Mouse (Mus musculus) lung, embryonic 15.5 days (tissue): Measurements from ENCODE around the gene Panx3. TPM values are rescaled to one million over a fixed set of nuclear protein-coding genes. Genes with fewer than 3 reads are reported as not detected.

Source experiments
- ATAC-seq: fragments of 200-750 bp; cut with Nextera tagmentation; 2 replicates; pipeline ENCODE4 v1.8.0; 2017; ENCODE audit warnings: moderate number of reproducible peaks, borderline replicate concordance; ENCODE audit not compliant: low FRiP score, low TSS enrichment; ENCODE audit errors: extremely low read depth
- H3K27ac ChIP-seq: fragments of 300-500 bp; sonication (generic); 2 replicates; pipeline ENCODE4 v1.5.1; 2015; ENCODE audit warnings: moderate library complexity, mild to moderate bottlenecking, inconsistent platforms
- H3K27me3 ChIP-seq: fragments of 300-500 bp; sonication (generic); 2 replicates; pipeline ENCODE4 v1.6.1; 2015; ENCODE audit warnings: inconsistent platforms
- H3K36me3 ChIP-seq: fragments of 300-500 bp; sonication (generic); 2 replicates; pipeline ENCODE4 v1.6.1; 2015; ENCODE audit warnings: inconsistent platforms
- H3K4me1 ChIP-seq: fragments of 300-500 bp; sonication (generic); 2 replicates; pipeline ENCODE4 v1.6.1; 2015; ENCODE audit warnings: inconsistent platforms
- H3K4me2 ChIP-seq: fragments of 300-500 bp; sonication (generic); 2 replicates; pipeline ENCODE4 v1.6.1; 2015; ENCODE audit warnings: inconsistent platforms, mild to moderate bottlenecking, moderate library complexity
- H3K4me3 ChIP-seq: fragments of 300-500 bp; sonication (generic); 2 replicates; pipeline ENCODE4 v1.5.1; 2015; ENCODE audit warnings: mild to moderate bottlenecking, inconsistent platforms
- H3K9ac ChIP-seq: fragments of 300-500 bp; sonication (generic); 2 replicates; pipeline ENCODE4 v1.6.1; 2015; ENCODE audit warnings: inconsistent platforms
- H3K9me3 ChIP-seq: fragments of 300-500 bp; sonication (generic); 2 replicates; pipeline ENCODE4 v1.6.1; 2016; ENCODE audit warnings: inconsistent platforms
- WGBS: fragments of 180-500 bp; shearing (Covaris S2); methylation state at CpG from one replicate; pipeline ENCODE4 v1.1.7; 2015; 5-methylcytosine and 5-hydroxymethylcytosine counted together
- polyA plus RNA-seq: library from polyadenylated mRNA; unstranded; fragments of >200 nt; fragmentation: Nextera tagmentation; extraction: Ambion mirVana; gene quantifications from 2 replicates; pipeline ENCODE4 v1.2.1, GENCODE M21; 2015

The Panx3 gene
- 0.07 TPM in 1 of 2 replicates, not detected in the other for polyA plus RNA-seq

DNA sequence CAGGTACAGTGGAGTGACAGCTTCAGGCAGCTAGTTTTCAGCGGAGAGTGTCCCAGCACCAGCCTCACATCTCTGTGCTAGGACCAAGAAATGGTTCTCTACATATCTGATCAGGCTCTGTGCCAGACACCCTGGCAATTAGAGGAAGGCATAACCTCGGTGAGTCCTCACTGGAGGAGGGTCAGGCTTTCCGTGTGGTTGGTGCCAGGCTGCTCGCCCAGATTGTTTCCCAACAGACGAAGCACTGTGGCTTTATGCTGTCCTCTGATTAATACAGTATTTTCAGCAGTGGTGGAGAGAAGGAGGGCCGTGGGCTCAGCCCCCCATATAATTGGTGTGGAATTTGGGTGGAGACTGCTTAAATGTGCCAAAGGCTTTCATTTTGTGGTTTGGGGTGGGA lies at the start of gene Panx3:
Panx3 (minus strand) TSS at position 121 of the 400 bp plus-strand sequence.
- 54% methylated on average over 6 of the region's 6 CpGs for WGBS
- no peak for ATAC-seq
- no peaks in the 10 kb centered on the region for H3K9me3 ChIP-seq
- no peaks in the 10 kb centered on the region for H3K4me1 ChIP-seq
- H3K36me3 ChIP-seq: no peaks in the 10 kb centered on the region
- H3K9ac ChIP-seq: no peak within 1 kb of the TSS
- H3K4me3 ChIP-seq: no peak within 1 kb of the TSS
- H3K27ac ChIP-seq: no peak within 1 kb of the TSS
- H3K4me2 ChIP-seq: no peak within 1 kb of the TSS
- H3K27me3 ChIP-seq: no peaks in the 10 kb centered on the region

DNA sequence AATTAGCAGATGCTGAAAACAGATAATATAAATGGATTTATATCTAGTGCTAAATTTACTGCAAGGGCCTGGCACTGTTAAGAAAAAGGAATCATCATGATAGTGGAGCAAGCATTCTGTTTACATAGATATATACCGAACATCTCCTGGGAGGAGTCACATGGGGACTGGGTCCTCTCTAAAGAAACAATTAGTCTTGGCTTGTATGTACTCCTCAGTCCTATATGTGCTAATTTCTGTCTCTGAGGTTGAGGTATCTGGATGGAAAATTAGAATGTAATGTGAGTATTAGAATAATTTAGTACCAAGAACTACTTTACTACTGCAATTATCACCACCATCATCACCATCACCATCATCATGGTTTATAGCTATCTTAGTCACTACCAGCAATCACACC lies 47.1 kb upstream of the Panx3 start, which contains the start of gene Olfr160:
Olfr160 (minus strand) TSS at position 101 of the 400 bp plus-strand sequence.
- no peak within 1 kb of the TSS for H3K9ac ChIP-seq
- 56% methylated on average over 1 of the region's 1 CpGs for WGBS
- H3K9me3 ChIP-seq: no peaks in the 10 kb centered on the region
- H3K27me3 ChIP-seq: no peaks in the 10 kb centered on the region
- H3K36me3 ChIP-seq: no peaks in the 10 kb centered on the region
- H3K4me2 ChIP-seq: no peak within 1 kb of the TSS
- no peak within 1 kb of the TSS for H3K4me3 ChIP-seq
- no peaks in the 10 kb centered on the region for H3K4me1 ChIP-seq
- ATAC-seq: no peak
- H3K27ac ChIP-seq: no peak within 1 kb of the TSS

DNA sequence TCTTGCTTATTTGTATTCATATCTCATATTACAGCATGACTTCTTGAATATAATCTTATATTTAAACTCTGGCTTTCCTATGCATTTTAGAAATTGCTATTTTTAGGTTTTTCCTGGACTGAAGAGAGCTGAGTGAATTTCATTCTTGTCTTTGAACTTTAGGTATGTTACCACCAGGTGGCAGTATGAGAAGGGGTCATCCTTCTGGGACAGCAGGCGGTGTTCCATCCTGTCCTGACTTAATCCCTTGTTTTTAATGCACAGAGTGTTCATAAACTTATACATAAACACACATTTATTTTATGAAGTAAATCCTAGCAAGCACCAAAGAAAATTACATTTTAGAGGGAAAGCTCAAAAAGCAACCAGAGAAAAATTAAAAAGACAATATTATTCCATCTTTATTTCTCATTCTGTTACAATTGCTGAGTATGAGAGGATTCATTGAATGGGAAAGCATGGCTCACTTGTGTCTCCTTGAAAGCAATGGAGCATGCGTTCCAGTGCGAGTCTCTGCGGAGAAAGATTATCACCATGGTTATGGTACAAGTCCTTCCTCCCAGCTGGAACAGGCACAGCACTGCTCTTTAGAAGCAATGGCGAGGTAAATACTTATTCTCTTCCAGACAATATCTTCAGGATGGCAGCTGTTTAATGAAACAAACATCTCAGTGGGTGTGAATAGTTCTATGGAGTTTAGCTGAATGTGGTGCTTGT lies 21.1 kb upstream of the Panx3 start:
- no peak overlapping the region for H3K27ac ChIP-seq
- no peak overlapping the region for H3K4me3 ChIP-seq
- no peak for ATAC-seq
- WGBS: 53% methylated on average over 5 of the region's 5 CpGs
- no peaks in the 10 kb centered on the region for H3K9me3 ChIP-seq
- H3K4me1 ChIP-seq: no peaks in the 10 kb centered on the region
- no peaks in the 10 kb centered on the region for H3K27me3 ChIP-seq
- no peak overlapping the region for H3K4me2 ChIP-seq
- H3K9ac ChIP-seq: no peak overlapping the region
- H3K36me3 ChIP-seq: no peaks in the 10 kb centered on the region

DNA sequence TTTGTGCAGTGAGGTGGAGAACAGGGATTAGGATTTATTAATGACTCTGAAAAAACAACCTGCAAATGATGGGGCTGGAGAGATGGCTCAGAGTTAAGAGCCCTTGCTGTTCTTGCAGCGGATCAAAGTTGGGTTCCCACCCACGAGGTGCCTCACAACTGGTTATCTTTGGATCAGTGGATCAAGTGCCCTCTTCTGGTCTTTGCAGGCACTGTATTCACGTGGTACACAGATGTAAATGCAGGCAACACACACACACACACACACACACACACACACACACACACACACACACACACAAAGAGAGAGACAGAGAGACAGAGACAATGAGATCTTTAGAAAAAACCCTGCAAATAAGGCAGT lies 18.9 kb upstream of the Panx3 start:
- Histone ChIP-seq H3K27ac (no peak overlapping the region), H3K36me3 (no peaks in the 10 kb centered on the region), H3K4me3 (no peak overlapping the region), H3K4me1 (no peaks in the 10 kb centered on the region), H3K4me2 (no peak overlapping the region), H3K9me3 (no peaks in the 10 kb centered on the region), H3K9ac (no peak overlapping the region), H3K27me3 (no peaks in the 10 kb centered on the region)
- 42% methylated on average over 3 of the region's 3 CpGs for WGBS
- no peak for ATAC-seq

DNA sequence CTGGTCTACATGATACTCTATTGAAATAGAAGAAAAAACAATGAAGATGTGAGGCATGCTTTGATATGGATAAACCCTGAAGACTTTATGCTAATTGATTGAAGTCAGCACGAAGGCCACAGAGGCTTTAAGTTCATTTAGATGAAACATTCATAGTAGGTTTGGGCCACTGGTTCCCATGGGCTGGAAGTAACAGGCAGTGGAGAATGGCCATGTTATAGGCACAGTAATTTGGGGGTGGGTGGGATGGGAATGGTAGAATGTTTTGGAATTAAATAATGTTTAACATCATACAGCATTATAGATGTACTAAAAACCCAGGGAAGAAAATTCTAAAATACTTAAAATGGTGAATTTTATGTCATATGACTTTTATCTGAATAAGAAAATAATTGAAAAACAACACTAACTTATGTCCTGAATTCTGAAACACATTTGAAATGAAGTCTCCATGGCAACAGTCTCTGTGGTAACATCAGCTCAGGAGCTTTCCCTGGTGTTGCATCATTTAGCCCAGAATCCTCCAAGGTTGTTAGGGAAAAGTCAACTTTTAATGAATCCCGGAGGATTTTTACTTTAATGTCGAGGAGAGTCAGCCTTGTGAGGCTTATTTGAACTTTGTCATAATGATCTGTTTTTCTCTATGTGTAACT lies 18.4 kb upstream of the Panx3 start:
- no peak for ATAC-seq
- no peak overlapping the region for H3K4me2 ChIP-seq

DNA sequence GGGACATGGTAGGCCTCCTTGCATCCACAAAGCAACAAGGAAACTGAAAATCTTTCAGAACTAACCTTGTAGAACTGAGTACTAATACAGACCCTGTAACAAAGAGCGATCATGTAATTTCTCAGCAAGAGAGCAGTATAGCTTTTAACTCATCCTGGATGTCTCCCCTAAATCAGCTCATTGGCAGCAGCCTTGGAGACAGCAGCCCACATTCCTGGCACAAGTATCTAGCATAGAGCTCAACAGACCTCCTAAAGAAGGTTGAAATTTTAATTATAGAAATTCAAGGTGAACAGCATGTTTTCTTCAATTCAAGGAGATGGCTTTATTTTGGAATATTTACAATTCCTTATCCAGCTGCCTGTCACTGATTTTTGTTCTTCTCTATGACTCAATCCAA lies 12.1 kb upstream of the Panx3 start:
- WGBS: 87% methylated on average over 1 of the region's 1 CpGs
- ATAC-seq: no peak

More for the DNA sequence above, 18.4 kb upstream of the Panx3 start:
- no peaks in the 10 kb centered on the region for H3K36me3 ChIP-seq
- H3K4me3 ChIP-seq: no peak overlapping the region
- 69% methylated on average over 3 of the region's 3 CpGs for WGBS
- no peak overlapping the region for H3K9ac ChIP-seq
- H3K9me3 ChIP-seq: no peaks in the 10 kb centered on the region
- H3K4me1 ChIP-seq: no peaks in the 10 kb centered on the region
- no peaks in the 10 kb centered on the region for H3K27me3 ChIP-seq
- no peak overlapping the region for H3K27ac ChIP-seq

DNA sequence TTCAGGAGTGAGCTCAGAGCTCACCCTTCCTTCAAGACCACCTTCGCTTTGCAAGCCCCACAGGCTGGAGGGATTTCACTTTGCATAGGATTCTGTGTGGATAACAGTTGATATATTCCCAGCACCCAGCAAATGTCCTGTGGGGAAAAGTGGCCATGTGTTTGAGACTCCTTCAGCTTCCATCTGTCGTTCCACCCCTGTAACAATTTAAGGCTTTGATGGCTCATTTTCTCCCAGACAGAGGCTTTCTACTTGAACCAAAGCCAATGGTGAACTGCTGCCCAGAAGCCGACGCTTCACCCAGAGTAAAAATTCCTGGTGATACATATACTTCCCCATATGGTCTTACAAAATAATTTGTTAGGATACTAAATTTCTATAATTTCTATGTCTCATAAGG lies 6.3 kb upstream of the Panx3 start:
- H3K9me3 ChIP-seq: no peaks in the 10 kb centered on the region
- H3K27me3 ChIP-seq: no peaks in the 10 kb centered on the region
- no peak overlapping the region for H3K27ac ChIP-seq
- 57% methylated on average over 4 of the region's 4 CpGs for WGBS
- H3K4me3 ChIP-seq: no peak overlapping the region
- ATAC-seq: no peak
- no peaks in the 10 kb centered on the region for H3K4me1 ChIP-seq
- no peak overlapping the region for H3K4me2 ChIP-seq
- no peak overlapping the region for H3K9ac ChIP-seq
- H3K36me3 ChIP-seq: no peaks in the 10 kb centered on the region

More for the DNA sequence above, 12.1 kb upstream of the Panx3 start:
- H3K4me1 ChIP-seq: no peaks in the 10 kb centered on the region
- H3K27ac ChIP-seq: no peak overlapping the region
- no peak overlapping the region for H3K4me2 ChIP-seq
- H3K4me3 ChIP-seq: no peak overlapping the region
- H3K27me3 ChIP-seq: no peaks in the 10 kb centered on the region
- H3K9me3 ChIP-seq: no peaks in the 10 kb centered on the region
- no peak overlapping the region for H3K9ac ChIP-seq
- H3K36me3 ChIP-seq: no peaks in the 10 kb centered on the region

DNA sequence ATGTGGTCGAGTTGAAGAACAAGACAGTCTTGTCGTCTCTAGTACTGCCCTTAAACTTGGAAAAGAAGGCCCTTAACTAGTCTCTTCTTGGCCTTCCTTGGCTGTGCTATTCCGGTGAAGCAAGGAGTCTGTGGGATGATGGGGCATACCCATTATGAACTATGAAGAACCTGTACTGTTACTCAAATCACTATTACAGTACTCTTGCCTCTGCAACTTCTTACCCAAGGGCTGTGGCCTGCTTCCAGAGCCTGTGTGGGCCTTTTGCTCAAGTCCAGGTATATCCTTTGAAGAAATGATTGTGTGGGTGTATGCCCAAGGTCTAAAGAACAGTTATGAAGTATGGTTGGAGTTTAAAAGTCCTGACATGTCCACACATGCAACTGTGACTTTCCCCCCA lies 1.2 kb upstream of the Panx3 start:
- ATAC-seq: no peak
- H3K4me3 ChIP-seq: no peak overlapping the region
- H3K9ac ChIP-seq: no peak overlapping the region
- H3K27me3 ChIP-seq: no peaks in the 10 kb centered on the region
- H3K27ac ChIP-seq: no peak overlapping the region
- no peaks in the 10 kb centered on the region for H3K4me1 ChIP-seq
- 86% methylated on average over 3 of the region's 3 CpGs for WGBS
- no peaks in the 10 kb centered on the region for H3K36me3 ChIP-seq
- no peaks in the 10 kb centered on the region for H3K9me3 ChIP-seq
- no peak overlapping the region for H3K4me2 ChIP-seq

DNA sequence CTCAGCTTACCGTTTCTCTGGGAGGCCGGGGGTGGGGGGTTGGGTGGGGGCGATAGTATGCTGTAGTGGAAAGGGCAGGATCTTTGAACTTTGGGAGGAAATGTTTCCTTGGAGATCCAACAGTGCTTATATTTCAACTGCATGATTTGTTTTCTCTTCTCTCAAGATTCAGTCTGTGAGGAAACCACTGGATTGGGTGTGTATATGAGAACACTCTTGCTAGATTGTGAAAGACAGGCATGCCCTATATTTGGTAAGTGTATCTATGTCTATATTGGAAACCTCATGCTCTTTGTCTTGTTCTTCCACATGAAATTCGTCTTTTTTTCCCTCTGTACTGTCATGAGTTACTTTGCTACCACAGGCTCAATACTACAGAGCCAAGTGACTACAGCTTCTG lies 643 bp upstream of the Panx3 start:
- H3K27me3 ChIP-seq: no peaks in the 10 kb centered on the region
- no peak overlapping the region for H3K4me2 ChIP-seq
- no peaks in the 10 kb centered on the region for H3K36me3 ChIP-seq
- WGBS: 38% methylated on average over 4 of the region's 4 CpGs
- ATAC-seq: no peak
- no peaks in the 10 kb centered on the region for H3K4me1 ChIP-seq
- H3K9ac ChIP-seq: no peak overlapping the region
- no peak overlapping the region for H3K27ac ChIP-seq
- H3K9me3 ChIP-seq: no peaks in the 10 kb centered on the region
- no peak overlapping the region for H3K4me3 ChIP-seq

DNA sequence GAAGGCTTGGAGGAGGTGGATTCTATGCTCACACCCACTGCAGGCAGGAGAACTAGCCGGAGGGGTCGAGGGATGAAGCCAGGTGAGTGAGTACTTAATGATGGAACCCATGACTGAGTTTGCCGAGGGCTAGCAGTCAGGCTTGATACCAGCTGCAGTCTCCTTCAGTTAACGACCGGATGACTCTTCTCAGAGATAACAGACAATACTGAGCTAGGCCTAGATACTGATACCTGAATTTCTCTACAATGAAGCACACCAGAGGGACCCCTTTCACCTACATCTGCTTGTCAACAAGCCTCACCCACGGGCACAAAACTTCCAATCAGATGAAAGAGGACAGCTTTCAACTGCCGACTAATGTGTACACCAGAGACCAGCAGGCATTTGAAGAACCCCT lies 3.0 kb downstream of the Panx3 start:
- Histone ChIP-seq H3K4me2 (no peak overlapping the region), H3K9me3 (no peaks in the 10 kb centered on the region), H3K4me1 (no peaks in the 10 kb centered on the region), H3K9ac (no peak overlapping the region), H3K27ac (no peak overlapping the region), H3K4me3 (no peak overlapping the region), H3K36me3 (no peaks in the 10 kb centered on the region), H3K27me3 (no peaks in the 10 kb centered on the region)
- WGBS: 67% methylated on average over 7 of the region's 7 CpGs
- no peak for ATAC-seq

DNA sequence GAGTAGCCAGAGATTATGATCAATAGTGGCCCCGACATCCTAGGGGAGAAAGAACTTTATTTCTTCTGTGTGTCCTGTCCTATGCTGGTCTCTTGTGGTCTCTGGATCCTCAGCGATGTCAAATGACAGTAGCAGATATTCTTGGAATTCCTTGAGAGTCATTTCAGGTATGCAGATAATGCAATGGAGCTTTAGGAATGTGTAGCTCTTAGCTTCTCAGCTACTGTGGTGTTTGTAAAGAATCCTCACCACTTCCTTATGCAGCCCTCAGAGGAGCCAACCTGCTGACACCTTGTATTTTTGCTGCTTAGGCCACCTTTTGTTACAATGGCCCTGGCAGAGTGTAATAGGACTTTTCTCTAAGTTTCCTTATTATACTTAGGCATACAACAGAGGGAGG lies 4.4 kb downstream of the Panx3 start:
- Histone ChIP-seq H3K4me1 (no peaks in the 10 kb centered on the region), H3K9ac (no peak overlapping the region), H3K36me3 (no peaks in the 10 kb centered on the region), H3K27me3 (no peaks in the 10 kb centered on the region), H3K4me2 (no peak overlapping the region), H3K27ac (no peak overlapping the region), H3K4me3 (no peak overlapping the region), H3K9me3 (no peaks in the 10 kb centered on the region)
- ATAC-seq: no peak
- WGBS: 68% methylated on average over 2 of the region's 2 CpGs

DNA sequence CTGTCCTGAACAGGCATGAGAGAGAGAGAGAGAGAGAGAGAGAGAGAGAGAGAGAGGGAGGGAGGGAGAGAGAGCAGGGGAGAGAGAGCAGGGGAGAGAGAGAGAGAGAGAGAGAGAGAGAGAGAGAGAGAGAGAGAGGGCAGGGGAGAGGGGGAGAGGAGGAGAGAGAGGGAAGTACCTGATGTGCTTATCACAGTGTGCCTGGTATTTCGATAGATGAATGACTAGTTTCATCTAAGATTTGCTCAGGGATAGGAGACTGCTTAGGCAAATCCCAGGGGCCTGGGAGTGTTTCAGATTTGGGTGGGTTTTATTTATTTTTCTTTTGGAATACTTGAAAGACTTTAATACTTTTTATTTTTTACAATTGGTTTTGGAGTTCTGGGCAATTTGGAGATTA lies 5.8 kb downstream of the Panx3 start:
- Histone ChIP-seq H3K9ac (no peak overlapping the region), H3K4me3 (no peak overlapping the region), H3K27ac (no peak overlapping the region), H3K9me3 (no peaks in the 10 kb centered on the region), H3K27me3 (no peaks in the 10 kb centered on the region), H3K4me2 (no peak overlapping the region), H3K4me1 (no peaks in the 10 kb centered on the region), H3K36me3 (no peaks in the 10 kb centered on the region)
- 65% methylated on average over 1 of the region's 1 CpGs for WGBS
- no peak for ATAC-seq
